Mouse (Mus musculus): ENCODE results near the gene Bcr. TPM values are rescaled to one million over a fixed set of nuclear protein-coding genes. Genes with fewer than 3 reads are reported as not detected.
A peak's percentile ranks its signal among the peaks of the same experiment; 100 is the strongest.

The Bcr gene
- polyA plus RNA-seq, 1 experiment from 2014 or later, result 2.4 TPM

GRCm38 (mm10) chr10:75118444-75118843, 58.1 kb downstream of the Bcr start:
- Histone ChIP-seq H3K4me3 (no peak overlapping the region), H3K4me1 (peaks cover 21% of the 10 kb centered on the region), H3K27me3 (replicated peaks) (no peaks in the 10 kb centered on the region), H3K4me2 (no peak overlapping the region), H3K9ac (no peak overlapping the region), H3K9me3 (replicated peaks) (no peaks in the 10 kb centered on the region), H3K36me3 (no peaks in the 10 kb centered on the region), H3K27ac (no peak overlapping the region)
- WGBS (ENCODE audit: insufficient replicate concordance), result 66% methylated on average over 6 of the region's 6 CpGs
- ATAC-seq, result no peak

DNA sequence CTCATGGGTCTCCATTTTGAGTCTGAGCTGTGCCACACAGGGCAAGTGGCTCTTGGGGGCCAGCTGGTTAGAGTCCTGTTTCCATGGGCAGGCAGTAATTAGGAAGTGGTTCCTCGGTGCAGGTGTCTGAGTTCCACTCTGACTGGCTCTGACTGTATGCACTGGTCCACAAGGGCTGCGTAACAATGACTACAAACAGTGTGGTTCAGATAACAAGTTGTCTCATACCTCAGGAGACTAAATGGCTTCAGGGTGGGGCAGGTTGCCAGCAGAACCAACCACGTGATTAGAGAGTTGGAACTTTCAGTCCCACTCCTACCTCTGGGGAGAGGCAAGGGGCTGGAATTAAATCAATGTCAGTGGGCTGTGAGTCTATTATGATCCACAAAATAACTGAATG, 59.0 kb downstream of the Bcr start:
- H3K27me3 ChIP-seq (replicated peaks), result no peaks in the 10 kb centered on the region
- no peaks in the 10 kb centered on the region for H3K36me3 ChIP-seq
- peak; percentile 17; the same call in 1 of the 2 replicates for ATAC-seq
- H3K4me2 ChIP-seq, result no peak overlapping the region
- H3K9me3 ChIP-seq (replicated peaks), result no peaks in the 10 kb centered on the region
- H3K4me1 ChIP-seq, result peaks cover 21% of the 10 kb centered on the region
- no peak overlapping the region for H3K4me3 ChIP-seq
- 31% methylated on average over 3 of the region's 3 CpGs for WGBS (ENCODE audit: insufficient replicate concordance)
- no peak overlapping the region for H3K27ac ChIP-seq
- H3K9ac ChIP-seq, result no peak overlapping the region

DNA sequence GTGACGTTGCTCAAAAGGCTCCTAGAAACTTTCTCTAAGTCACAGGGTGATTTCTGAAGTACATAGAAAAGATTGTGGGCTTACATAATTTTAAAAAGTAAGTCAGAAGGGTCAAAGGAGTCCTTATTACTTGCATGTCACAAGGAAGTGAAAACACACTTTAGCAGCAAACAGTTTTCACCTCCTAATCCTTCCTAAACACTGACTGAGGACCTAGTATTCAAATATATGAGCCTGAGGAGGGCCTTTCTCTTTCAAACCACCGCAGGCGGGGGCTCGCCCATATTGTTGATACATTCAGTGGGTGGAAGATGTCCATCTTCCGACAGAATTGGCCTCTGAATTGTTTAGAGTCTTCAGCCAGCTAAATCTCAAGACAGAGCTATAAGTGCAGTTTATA, 59.8 kb downstream of the Bcr start:
- H3K27me3 ChIP-seq (replicated peaks), result no peaks in the 10 kb centered on the region
- H3K4me2 ChIP-seq, result no peak overlapping the region
- H3K4me3 ChIP-seq, result no peak overlapping the region
- ATAC-seq, result no peak
- no peak overlapping the region for H3K27ac ChIP-seq
- H3K9ac ChIP-seq, result no peak overlapping the region
- H3K36me3 ChIP-seq, result peaks cover 3% of the 10 kb centered on the region
- 75% methylated on average over 5 of the region's 5 CpGs for WGBS (ENCODE audit: insufficient replicate concordance)
- H3K4me1 ChIP-seq, result peaks cover 21% of the 10 kb centered on the region
- no peaks in the 10 kb centered on the region for H3K9me3 ChIP-seq (replicated peaks)

GRCm38 (mm10) chr10:75121028-75121427, 60.6 kb downstream of the Bcr start:
- Histone ChIP-seq H3K4me2 (no peak overlapping the region), H3K4me1 (peaks cover 21% of the 10 kb centered on the region), H3K27ac (no peak overlapping the region), H3K9me3 (replicated peaks) (no peaks in the 10 kb centered on the region), H3K9ac (no peak overlapping the region), H3K4me3 (no peak overlapping the region), H3K27me3 (replicated peaks) (no peaks in the 10 kb centered on the region), H3K36me3 (peaks cover 12% of the 10 kb centered on the region)
- 35% methylated on average over 5 of the region's 5 CpGs for WGBS (ENCODE audit: insufficient replicate concordance)
- peak; percentile 38; the same call in 1 of the 2 replicates for ATAC-seq

DNA sequence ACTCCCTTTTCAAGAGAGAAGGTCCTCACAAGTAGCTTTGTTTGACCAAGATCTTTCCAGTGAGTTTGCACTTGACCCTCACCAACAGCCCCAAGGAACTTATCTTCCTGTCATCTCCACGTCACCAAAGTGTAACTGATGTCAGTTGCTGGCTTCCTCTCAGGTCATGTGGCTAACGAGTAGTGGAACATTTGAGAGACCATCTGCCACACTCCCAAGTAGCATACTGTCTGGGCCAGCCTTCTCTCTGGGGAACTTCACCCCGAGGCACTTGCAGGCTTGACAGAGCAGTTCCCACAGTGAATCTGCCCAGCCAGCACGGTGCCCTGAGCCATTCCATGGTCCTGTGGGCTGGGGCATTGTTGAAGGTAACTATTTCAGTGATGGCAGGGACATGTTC, 65.2 kb downstream of the Bcr start:
- Histone ChIP-seq H3K9ac (no peak overlapping the region), H3K9me3 (replicated peaks) (no peaks in the 10 kb centered on the region), H3K27me3 (replicated peaks) (no peaks in the 10 kb centered on the region), H3K4me2 (no peak overlapping the region), H3K4me3 (no peak overlapping the region), H3K36me3 (peaks cover 14% of the 10 kb centered on the region), H3K27ac (no peak overlapping the region), H3K4me1 (peaks cover 14% of the 10 kb centered on the region; the same call in 1 of the 2 replicates)
- ATAC-seq, result no peak
- WGBS (ENCODE audit: insufficient replicate concordance), result 42% methylated on average over 4 of the region's 4 CpGs

DNA sequence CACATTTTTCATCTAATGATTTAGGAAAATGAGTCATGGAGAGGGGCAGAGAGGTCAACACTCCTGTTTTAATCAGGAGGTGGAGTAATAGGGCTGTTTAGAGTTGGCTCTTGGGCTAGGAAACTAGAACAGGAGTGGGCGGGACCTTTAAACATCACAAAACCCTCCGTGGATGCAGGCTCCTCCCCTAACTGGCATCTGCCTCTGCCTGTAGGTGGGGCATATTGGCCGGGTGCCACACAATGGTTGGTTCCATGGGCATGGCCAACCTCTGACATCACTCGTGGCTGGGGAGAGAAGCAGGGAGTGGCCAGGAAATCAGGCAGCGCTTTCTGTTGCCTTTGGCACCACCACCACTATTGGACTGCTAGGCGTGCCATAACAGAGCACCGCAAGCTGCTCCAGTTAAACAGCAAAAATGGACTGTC, 68.9 kb downstream of the Bcr start:
- Histone ChIP-seq H3K36me3 (peaks cover 36% of the 10 kb centered on the region), H3K27me3 (replicated peaks) (no peaks in the 10 kb centered on the region), H3K4me2 (no peak overlapping the region), H3K9ac (no peak overlapping the region), H3K4me1 (no peaks in the 10 kb centered on the region), H3K27ac (no peak overlapping the region), H3K4me3 (no peak overlapping the region), H3K9me3 (replicated peaks) (no peaks in the 10 kb centered on the region)
- no peak for ATAC-seq
- 70% methylated on average over 7 of the region's 7 CpGs for WGBS (ENCODE audit: insufficient replicate concordance)

- Histone ChIP-seq H3K27me3 (replicated peaks) (no peaks in the 10 kb centered on the region), H3K9ac (no peak overlapping the region), H3K36me3 (peaks cover 32% of the 10 kb centered on the region), H3K4me1 (no peaks in the 10 kb centered on the region), H3K4me3 (no peak overlapping the region), H3K9me3 (replicated peaks) (no peaks in the 10 kb centered on the region), H3K4me2 (no peak overlapping the region), H3K27ac (no peak overlapping the region)
- ATAC-seq, result no peak
- WGBS (ENCODE audit: insufficient replicate concordance), result 60% methylated on average over 4 of the region's 4 CpGs
Measured at GRCm38 (mm10) chr10:75130372-75131046, 70.1 kb downstream of the Bcr start.

GRCm38 (mm10) chr10:75131625-75132024, 71.2 kb downstream of the Bcr start:
- Histone ChIP-seq H3K9me3 (replicated peaks) (no peaks in the 10 kb centered on the region), H3K27ac (no peak overlapping the region), H3K27me3 (replicated peaks) (no peaks in the 10 kb centered on the region), H3K4me3 (no peak overlapping the region), H3K36me3 (peaks cover 36% of the 10 kb centered on the region), H3K9ac (no peak overlapping the region), H3K4me2 (no peak overlapping the region), H3K4me1 (no peaks in the 10 kb centered on the region)
- WGBS (ENCODE audit: insufficient replicate concordance), result 63% methylated on average over 8 of the region's 8 CpGs
- ATAC-seq, result no peak

DNA sequence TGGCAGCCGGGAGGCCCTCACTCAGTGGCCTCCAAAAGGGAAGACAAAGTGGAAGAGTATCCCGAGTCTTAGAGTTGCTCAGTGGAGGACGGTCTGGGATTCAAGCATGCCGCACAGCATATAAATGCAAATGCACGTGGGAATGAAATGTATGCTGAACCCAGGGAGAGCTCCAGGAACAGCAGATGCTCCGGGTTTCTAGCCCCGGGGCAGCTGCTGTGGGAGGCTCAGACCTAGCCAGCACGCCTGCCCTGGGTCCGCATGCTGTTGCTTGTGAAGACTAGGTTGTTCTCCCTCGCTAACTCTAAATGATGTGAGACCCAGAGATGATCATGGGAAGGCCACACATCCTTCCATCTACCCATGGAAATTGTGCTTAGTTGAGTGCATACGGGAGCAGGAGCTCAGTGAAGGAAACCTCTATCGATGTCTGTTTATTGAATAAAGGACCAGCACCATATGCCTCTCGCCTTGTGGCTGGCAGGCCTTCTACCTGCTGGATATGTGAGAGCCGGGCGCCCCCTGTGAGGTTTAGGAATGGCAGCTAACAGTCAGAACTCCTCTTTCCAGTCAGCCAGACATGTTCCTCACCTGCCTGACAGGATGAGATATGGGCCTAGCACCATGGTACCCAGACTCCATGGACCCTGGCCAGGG, 74.6 kb downstream of the Bcr start:
- peaks cover 59% of the 10 kb centered on the region for H3K36me3 ChIP-seq
- H3K4me2 ChIP-seq, result no peak overlapping the region
- H3K9me3 ChIP-seq (replicated peaks), result no peaks in the 10 kb centered on the region
- H3K27ac ChIP-seq, result no peak overlapping the region
- no peak overlapping the region for H3K9ac ChIP-seq
- WGBS (ENCODE audit: insufficient replicate concordance), result 79% methylated on average over 15 of the region's 15 CpGs
- ATAC-seq, result no peak
- H3K4me3 ChIP-seq, result no peak overlapping the region
- H3K27me3 ChIP-seq (replicated peaks), result no peaks in the 10 kb centered on the region
- no peaks in the 10 kb centered on the region for H3K4me1 ChIP-seq

DNA sequence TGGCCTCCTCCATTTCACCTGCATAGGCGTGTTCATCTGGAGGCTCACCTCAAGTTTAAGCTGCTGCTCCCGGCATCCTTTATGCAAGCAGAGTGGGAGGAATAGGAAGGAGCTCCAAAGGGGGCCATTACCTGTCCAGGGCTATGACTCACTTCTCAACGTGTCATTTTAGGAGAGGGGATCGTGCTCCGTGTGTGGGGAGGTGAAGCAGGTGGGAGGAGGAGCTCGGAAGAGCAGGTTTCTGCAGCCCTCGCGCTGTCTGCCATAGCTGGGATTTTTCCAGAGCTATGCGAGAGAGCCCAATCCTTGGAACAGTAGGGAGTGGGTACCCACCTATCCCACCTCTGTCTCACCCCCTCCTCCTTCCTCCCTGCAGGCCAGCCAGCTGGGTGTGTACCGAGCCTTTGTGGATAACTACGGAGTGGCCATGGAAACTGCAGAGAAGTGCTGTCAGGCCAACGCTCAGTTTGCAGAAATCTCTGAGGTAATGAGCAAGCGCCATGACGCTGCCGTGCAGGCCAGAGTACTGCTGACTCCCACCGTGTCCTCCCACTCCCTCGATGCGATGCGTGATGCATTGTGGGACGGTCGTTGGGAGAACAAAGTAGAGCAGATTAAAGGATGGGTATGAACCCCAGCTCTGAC, 75.2 kb downstream of the Bcr start:
- no peak overlapping the region for H3K9ac ChIP-seq
- 83% methylated on average over 21 of the region's 21 CpGs for WGBS (ENCODE audit: insufficient replicate concordance)
- H3K36me3 ChIP-seq, result peaks cover 64% of the 10 kb centered on the region
- no peak for ATAC-seq
- no peak overlapping the region for H3K4me3 ChIP-seq
- H3K27ac ChIP-seq, result no peak overlapping the region
- no peaks in the 10 kb centered on the region for H3K27me3 ChIP-seq (replicated peaks)
- no peaks in the 10 kb centered on the region for H3K9me3 ChIP-seq (replicated peaks)
- H3K4me2 ChIP-seq, result no peak overlapping the region
- H3K4me1 ChIP-seq, result no peaks in the 10 kb centered on the region

GRCm38 (mm10) chr10:75137148-75137547, 76.8 kb downstream of the Bcr start:
- H3K4me2 ChIP-seq, result no peak overlapping the region
- H3K27me3 ChIP-seq (replicated peaks), result no peaks in the 10 kb centered on the region
- H3K27ac ChIP-seq, result peak overlapping the region; percentile 1; the same call in 1 of the 2 replicates
- H3K4me3 ChIP-seq, result no peak overlapping the region
- peak; percentile 50 for ATAC-seq
- H3K4me1 ChIP-seq, result no peaks in the 10 kb centered on the region
- WGBS (ENCODE audit: insufficient replicate concordance), result 59% methylated on average over 3 of the region's 3 CpGs
- peaks cover 66% of the 10 kb centered on the region for H3K36me3 ChIP-seq
- no peaks in the 10 kb centered on the region for H3K9me3 ChIP-seq (replicated peaks)
- H3K9ac ChIP-seq, result no peak overlapping the region

DNA sequence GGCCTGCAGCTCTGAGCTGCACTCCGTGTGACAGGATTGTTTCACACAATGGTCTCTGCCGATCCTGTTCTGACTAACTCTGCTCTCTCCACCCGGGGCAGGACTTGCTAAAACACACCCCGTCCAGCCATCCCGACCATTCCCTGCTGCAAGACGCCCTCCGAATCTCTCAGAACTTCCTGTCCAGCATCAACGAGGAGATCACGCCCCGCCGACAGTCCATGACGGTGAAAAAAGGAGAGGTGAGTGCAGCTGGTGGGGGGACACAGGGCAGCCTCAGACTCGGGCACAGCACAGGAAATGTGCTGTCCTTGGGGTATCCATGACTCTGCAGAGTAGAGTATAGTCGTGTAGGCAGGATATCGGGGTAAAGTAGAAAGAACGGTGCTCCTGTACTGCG, 84.8 kb downstream of the Bcr start:
- peaks cover 56% of the 10 kb centered on the region for H3K36me3 ChIP-seq
- 45% methylated on average over 17 of the region's 17 CpGs for WGBS (ENCODE audit: insufficient replicate concordance)
- no peak overlapping the region for H3K4me2 ChIP-seq
- no peak for ATAC-seq
- no peaks in the 10 kb centered on the region for H3K27me3 ChIP-seq (replicated peaks)
- no peak overlapping the region for H3K4me3 ChIP-seq
- no peaks in the 10 kb centered on the region for H3K9me3 ChIP-seq (replicated peaks)
- H3K4me1 ChIP-seq, result peaks cover 12% of the 10 kb centered on the region
- no peak overlapping the region for H3K9ac ChIP-seq
- H3K27ac ChIP-seq, result peak overlapping the region; percentile 48; the same call in 1 of the 2 replicates

All from liver, embryonic 12.5 days (tissue).